Mouse (Mus musculus): ENCODE results near the gene Myo15. TPM values are rescaled to one million over a fixed set of nuclear protein-coding genes. Genes with fewer than 3 reads are reported as not detected.
"Not testable (repeated sequence)": the region's sequence is repeated elsewhere in the genome, so short reads cannot be mapped to it uniquely, and the experiment has no call there.

Myo15 gene
- under 1 TPM; 0.10 to 0.13 TPM for total RNA-seq (2021)
- long read RNA-seq, experiment 1 = 0 reads
- long read RNA-seq, experiment 2, partial matches to known transcripts = 2 of 2 reads
- long read RNA-seq, experiment 2, other reads (novel, unspliced or antisense) = 0 of 2 reads

GRCm38 (mm10) chr11:60469039-60469438 is at the start of gene Myo15:
Gene Myo15 (plus strand): TSS chr11:60469339.
- no peak for DNase-seq (ENCODE audit: low spot score in 2 of 2)

- no peak for DNase-seq (ENCODE audit: low spot score in 2 of 2)
Measured at GRCm38 (mm10) chr11:60422046-60422668, 47.0 kb upstream of the Myo15 start.

DNA sequence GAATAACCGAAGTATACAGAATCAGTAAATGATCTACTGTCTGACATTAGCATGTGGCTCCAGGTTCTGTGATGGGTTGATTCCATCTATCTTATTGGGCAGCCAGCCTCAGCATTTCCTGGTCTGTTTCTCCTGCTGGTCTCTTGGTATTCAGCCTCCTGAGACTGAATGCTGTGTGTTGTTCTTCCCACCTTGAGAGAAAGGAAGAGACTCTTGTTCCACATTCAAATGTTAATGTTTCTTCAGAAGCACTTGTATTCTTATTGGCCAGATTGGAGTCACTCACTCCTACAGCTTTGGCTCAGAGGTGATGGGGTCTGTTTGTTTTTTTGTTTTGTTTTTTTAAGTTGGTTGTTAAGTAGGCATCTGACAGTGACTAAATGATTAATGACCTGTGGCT is 46.1 kb upstream of the Myo15 start:
- no peak for DNase-seq (ENCODE audit: low spot score in 2 of 2)

GRCm38 (mm10) chr11:60426417-60426816 is 42.7 kb upstream of the Myo15 start:
- no peak for DNase-seq (ENCODE audit: low spot score in 2 of 2)

- DNase-seq (ENCODE audit: low spot score in 2 of 2) = no peak
Measured at GRCm38 (mm10) chr11:60427628-60428027, 41.5 kb upstream of the Myo15 start.

DNA sequence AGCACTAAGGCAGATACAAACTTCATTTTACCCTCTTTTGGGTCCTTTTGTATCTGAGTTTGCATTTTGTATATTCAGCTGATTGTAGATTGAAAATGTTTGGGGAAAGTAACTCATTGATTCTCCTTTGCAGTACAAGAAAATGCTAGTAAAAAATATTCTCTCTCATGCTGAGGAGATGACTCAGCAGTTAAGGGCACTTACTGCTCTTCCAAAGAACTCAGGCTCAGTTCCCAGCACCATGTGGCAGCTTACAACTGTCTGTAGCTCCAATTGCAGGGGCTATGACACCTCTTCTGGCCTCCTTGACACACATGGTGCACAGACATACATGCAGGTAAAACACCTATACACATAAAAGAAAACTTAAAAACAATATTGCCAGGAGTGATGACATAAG is 35.6 kb upstream of the Myo15 start:
- no peak for DNase-seq (ENCODE audit: low spot score in 2 of 2)

- DNase-seq (ENCODE audit: low spot score in 2 of 2) = no peak
Measured at GRCm38 (mm10) chr11:60435133-60435532, 34.0 kb upstream of the Myo15 start.

GRCm38 (mm10) chr11:60436618-60437017 is 32.5 kb upstream of the Myo15 start:
- no peak for DNase-seq (ENCODE audit: low spot score in 2 of 2)

GRCm38 (mm10) chr11:60439621-60440020 is 29.5 kb upstream of the Myo15 start:
- not testable (repeated sequence) for DNase-seq (ENCODE audit: low spot score in 2 of 2)

DNA sequence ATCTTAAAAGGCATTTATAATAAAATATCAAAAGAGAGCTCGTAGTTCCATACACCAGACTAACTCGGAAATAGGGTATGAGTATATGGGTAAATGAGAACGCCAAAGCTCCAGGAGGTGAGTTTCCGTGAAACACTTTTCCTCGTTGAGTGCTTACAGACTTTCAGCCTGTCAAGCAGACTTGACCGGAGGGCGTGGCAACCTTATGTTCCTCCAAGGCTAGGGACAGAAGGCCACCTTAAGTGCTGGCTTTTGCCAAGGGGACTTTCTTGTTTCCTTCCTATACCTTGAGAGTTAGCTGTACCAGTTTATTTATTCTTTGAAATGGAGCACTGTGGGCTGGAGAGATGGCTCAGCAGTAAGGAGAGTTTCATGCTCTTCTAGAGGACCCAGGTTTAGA is 29.0 kb upstream of the Myo15 start:
- DNase-seq (ENCODE audit: low spot score in 2 of 2) = no peak

GRCm38 (mm10) chr11:60442896-60443295 is 26.2 kb upstream of the Myo15 start:
- no peak for DNase-seq (ENCODE audit: low spot score in 2 of 2)

GRCm38 (mm10) chr11:60444007-60444406 is 25.1 kb upstream of the Myo15 start:
- DNase-seq (ENCODE audit: low spot score in 2 of 2) = no peak

GRCm38 (mm10) chr11:60454080-60454744 is 14.9 kb upstream of the Myo15 start, which contains the start of gene Drg2:
Gene Drg2 (plus strand): TSS chr11:60454591.
- peak; percentile 82 to 85 for DNase-seq (ENCODE audit: low spot score in 2 of 2)

DNA sequence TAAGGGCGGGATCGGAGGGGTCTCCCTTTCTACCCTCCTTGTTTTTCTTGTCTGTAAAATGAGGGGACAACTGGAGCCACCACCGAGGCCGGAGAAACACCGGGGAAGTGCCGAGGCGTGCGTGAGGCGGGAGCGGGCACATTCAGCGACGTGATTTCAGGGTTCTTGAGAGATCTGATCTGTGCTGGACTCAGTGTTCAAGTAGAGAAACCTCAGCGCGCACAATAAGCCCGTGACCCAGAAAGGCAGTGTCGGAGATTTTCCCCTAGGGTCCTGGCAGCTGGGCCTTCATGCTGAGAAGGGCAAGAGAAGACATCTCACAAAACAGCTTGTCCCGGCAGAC is 14.4 kb upstream of the Myo15 start:
- DNase-seq (ENCODE audit: low spot score in 2 of 2) = no peak

- no peak for DNase-seq (ENCODE audit: low spot score in 2 of 2)
Measured at GRCm38 (mm10) chr11:60457973-60458372, 11.2 kb upstream of the Myo15 start.

DNA sequence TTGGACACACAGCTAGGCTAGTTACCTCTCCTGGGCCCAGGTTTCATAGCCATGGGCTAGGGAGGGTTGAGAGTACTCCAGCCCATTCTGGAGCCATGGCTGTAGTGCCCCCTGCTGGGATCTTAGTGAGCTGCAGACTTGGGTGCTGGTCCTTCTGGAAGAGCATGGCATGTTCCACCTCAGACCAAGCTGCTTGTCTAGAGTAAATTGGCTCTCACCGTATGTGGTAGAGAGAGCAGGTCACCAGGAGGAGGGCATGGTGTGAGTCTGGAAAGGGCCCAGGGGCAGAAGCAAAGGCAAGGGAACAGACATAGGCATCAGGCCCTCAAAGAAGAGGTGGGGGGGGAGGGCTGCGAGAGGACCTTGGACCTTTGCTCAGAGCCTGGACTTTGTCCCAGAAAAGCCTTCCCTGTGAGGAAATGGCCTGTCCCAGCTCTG is 3.2 kb upstream of the Myo15 start:
- DNase-seq (ENCODE audit: low spot score in 2 of 2) = peak; percentile 29 to 47

- no peak for DNase-seq (ENCODE audit: low spot score in 2 of 2)
Measured at GRCm38 (mm10) chr11:60470743-60471142, 1.6 kb downstream of the Myo15 start.

GRCm38 (mm10) chr11:60474534-60474933 is 5.4 kb downstream of the Myo15 start:
- no peak for DNase-seq (ENCODE audit: low spot score in 2 of 2)

DNA sequence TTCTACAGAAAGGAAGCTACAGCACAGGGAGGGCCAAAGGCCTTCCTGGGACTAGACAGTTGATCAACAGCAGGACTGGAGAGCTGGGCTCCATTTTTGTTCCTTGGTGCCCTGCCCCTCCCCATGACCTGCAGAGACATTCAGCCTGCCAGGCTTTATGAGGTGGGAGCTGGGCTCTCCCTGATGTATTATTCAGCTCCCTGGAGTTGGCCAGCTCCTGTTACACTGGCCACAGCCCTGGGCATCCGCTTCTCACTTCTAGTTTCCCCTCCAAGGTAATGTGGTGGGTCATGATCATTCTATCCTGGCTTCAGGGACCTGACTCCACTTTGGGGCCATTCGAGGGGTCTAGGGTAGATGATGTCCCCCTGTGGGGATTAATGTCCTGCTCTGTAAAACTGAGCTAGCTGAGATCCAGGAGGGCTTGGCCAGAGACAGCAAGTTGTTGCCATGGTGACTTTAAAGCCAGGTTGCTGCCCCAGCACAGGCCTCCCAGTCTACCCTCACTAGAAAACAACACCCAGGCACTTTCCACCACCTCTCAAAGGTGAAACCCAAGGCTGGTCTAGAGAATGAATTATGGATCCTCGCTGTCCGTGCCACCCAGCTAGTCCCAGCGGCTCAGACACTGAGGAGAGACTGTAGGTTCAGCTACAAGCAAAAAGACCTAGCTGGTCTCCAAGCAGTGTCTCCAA is 6.7 kb downstream of the Myo15 start:
- no peak for DNase-seq (ENCODE audit: low spot score in 2 of 2)

GRCm38 (mm10) chr11:60478121-60478520 is 9.0 kb downstream of the Myo15 start:
- DNase-seq (ENCODE audit: low spot score in 2 of 2) = peak in 1 of 2 experiments; percentile 9

DNA sequence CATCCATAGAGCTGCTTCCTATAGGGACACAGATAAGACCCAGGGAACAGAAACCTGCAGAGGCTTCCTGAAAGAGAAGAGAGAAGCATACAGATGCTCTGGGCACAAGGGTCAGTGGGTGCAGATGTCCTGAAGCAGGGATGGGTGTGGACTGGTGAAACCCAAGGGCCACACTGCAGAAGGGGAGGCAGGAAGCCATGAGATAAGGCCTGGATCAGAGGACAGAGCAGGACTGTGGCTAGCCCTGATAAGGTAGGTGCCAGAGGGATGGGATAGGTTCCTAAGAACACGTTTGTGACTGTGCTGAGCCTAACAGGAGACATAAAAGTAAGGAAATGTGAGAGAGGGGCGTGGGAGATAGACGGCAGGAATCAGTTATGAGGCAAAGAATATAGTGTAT is 17.1 kb downstream of the Myo15 start:
- no peak for DNase-seq (ENCODE audit: low spot score in 2 of 2)

GRCm38 (mm10) chr11:60492726-60493125 is 23.6 kb downstream of the Myo15 start:
- DNase-seq (ENCODE audit: low spot score in 2 of 2) = no peak
